Mouse (Mus musculus) lung, embryonic 14.5 days (tissue): Measurements from ENCODE around the gene Sgms1. TPM values are rescaled to one million over a fixed set of nuclear protein-coding genes. Genes with fewer than 3 reads are reported as not detected.
A peak's percentile ranks its signal among the peaks of the same experiment; 100 is the strongest.

Experiments used
- ATAC-seq: fragments of 200-750 bp; cut with Nextera tagmentation; 2 replicates; pipeline ENCODE4 v1.8.0; 2017; ENCODE audit warnings: mild to moderate bottlenecking, moderate TSS enrichment, moderate library complexity; ENCODE audit not compliant: insufficient read depth
- DNase-seq: peaks from one replicate; pipeline ENCODE4 v3.0.0-alpha.2; 2015
- H3K27ac ChIP-seq: fragments of 300-500 bp; sonication (generic); 2 replicates; pipeline ENCODE4 v1.5.1; 2014; ENCODE audit warnings: low read depth, mild to moderate bottlenecking, moderate library complexity
- H3K27me3 ChIP-seq: fragments of 300-500 bp; sonication (generic); 2 replicates; pipeline ENCODE4 v1.6.1; 2014; ENCODE audit warnings: low read length, control low read depth; ENCODE audit not compliant: insufficient read depth
- H3K36me3 ChIP-seq: fragments of 300-500 bp; sonication (generic); 2 replicates; pipeline ENCODE4 v1.6.1; 2014; ENCODE audit warnings: control low read depth; ENCODE audit not compliant: insufficient read depth
- H3K4me1 ChIP-seq: fragments of 300-500 bp; sonication (generic); 2 replicates; pipeline ENCODE4 v1.6.1; 2014; ENCODE audit warnings: antibody characterized with exemption, control low read depth; ENCODE audit not compliant: insufficient read depth
- H3K4me2 ChIP-seq: fragments of 300-500 bp; sonication (generic); 2 replicates; pipeline ENCODE4 v1.6.1; 2014; ENCODE audit warnings: mild to moderate bottlenecking
- H3K4me3 ChIP-seq: fragments of 300-500 bp; sonication (generic); 2 replicates; pipeline ENCODE4 v1.5.1; 2014; ENCODE audit warnings: low read depth, low read length
- H3K9ac ChIP-seq: fragments of 300-500 bp; sonication (generic); 2 replicates; pipeline ENCODE4 v1.6.1; 2014
- H3K9me3 ChIP-seq: fragments of 300-500 bp; sonication (generic); 2 replicates; pipeline ENCODE4 v1.6.1; 2016; ENCODE audit warnings: low read depth, low read length, control low read depth
- CTCF ChIP-seq: IDR thresholded peaks from 2 replicates; pipeline ENCODE4 v1.5.1; 2016; ENCODE audit warnings: antibody characterized with exemption, low read depth
- WGBS: fragments of 180-500 bp; shearing (Covaris S2); extraction: QIAGEN DNeasy Blood & Tissue Kit; methylation state at CpG from one replicate; pipeline ENCODE4 v1.1.7; 2014; 5-methylcytosine and 5-hydroxymethylcytosine counted together
- polyA plus RNA-seq: library from polyadenylated mRNA; unstranded; fragments of >200 nt; fragmentation: Nextera tagmentation; extraction: Ambion mirVana; gene quantifications from 2 replicates; pipeline ENCODE4 v1.2.1, GENCODE M21; 2014

The Sgms1 gene
- polyA plus RNA-seq, 1 experiment from 2014 or later, result 50.2 TPM

- ATAC-seq, result no peak
- no peaks in the 10 kb centered on the region for H3K27me3 ChIP-seq
- no peak overlapping the region for H3K4me2 ChIP-seq
- H3K4me3 ChIP-seq, result no peak overlapping the region
- peaks cover 9% of the 10 kb centered on the region for H3K4me1 ChIP-seq
- peak; percentile 31 for DNase-seq
- H3K9ac ChIP-seq, result no peak overlapping the region
- H3K36me3 ChIP-seq, result no peaks in the 10 kb centered on the region
- 47% methylated on average over 8 of the region's 8 CpGs for WGBS
- H3K27ac ChIP-seq, result peak overlapping the region; percentile 30; the same call in 1 of the 2 replicates
- no peak for TF ChIP-seq CTCF
- H3K9me3 ChIP-seq, result no peaks in the 10 kb centered on the region
Observed at GRCm38 (mm10) chr19:32254739-32255344, 134.7 kb downstream of the Sgms1 start.

- WGBS, result 68% methylated on average over 2 of the region's 2 CpGs
- no peak for ATAC-seq
- Histone ChIP-seq H3K4me1 (peaks cover 9% of the 10 kb centered on the region), H3K4me2 (no peak overlapping the region), H3K27ac (no peak overlapping the region), H3K9me3 (no peaks in the 10 kb centered on the region), H3K36me3 (no peaks in the 10 kb centered on the region), H3K9ac (no peak overlapping the region), H3K27me3 (no peaks in the 10 kb centered on the region), H3K4me3 (no peak overlapping the region)
- TF ChIP-seq CTCF, result no peak
- no peak for DNase-seq
Observed at GRCm38 (mm10) chr19:32254204-32254603, 135.3 kb downstream of the Sgms1 start.

GRCm38 (mm10) chr19:32252987-32253386 is 136.5 kb downstream of the Sgms1 start:
- Histone ChIP-seq H3K4me2 (no peak overlapping the region), H3K27me3 (no peaks in the 10 kb centered on the region), H3K27ac (no peak overlapping the region), H3K9me3 (no peaks in the 10 kb centered on the region), H3K4me3 (no peak overlapping the region), H3K4me1 (peaks cover 9% of the 10 kb centered on the region), H3K9ac (no peak overlapping the region), H3K36me3 (no peaks in the 10 kb centered on the region)
- DNase-seq, result no peak
- ATAC-seq, result no peak
- 72% methylated on average over 7 of the region's 7 CpGs for WGBS
- TF ChIP-seq CTCF, result no peak

- ATAC-seq (no peak), DNase-seq (no peak)
- Histone ChIP-seq H3K9ac (no peak overlapping the region), H3K4me1 (peaks cover 9% of the 10 kb centered on the region), H3K36me3 (no peaks in the 10 kb centered on the region), H3K4me2 (no peak overlapping the region), H3K27me3 (no peaks in the 10 kb centered on the region), H3K27ac (no peak overlapping the region), H3K4me3 (no peak overlapping the region), H3K9me3 (no peaks in the 10 kb centered on the region)
- no peak for TF ChIP-seq CTCF
- 54% methylated on average over 3 of the region's 3 CpGs for WGBS
Observed at GRCm38 (mm10) chr19:32252451-32252850, 137.1 kb downstream of the Sgms1 start.

GRCm38 (mm10) chr19:32249181-32250130 is 140.1 kb downstream of the Sgms1 start:
- ATAC-seq, result no peak
- H3K36me3 ChIP-seq, result no peaks in the 10 kb centered on the region
- no peaks in the 10 kb centered on the region for H3K27me3 ChIP-seq
- H3K9ac ChIP-seq, result no peak overlapping the region
- no peaks in the 10 kb centered on the region for H3K9me3 ChIP-seq
- no peak overlapping the region for H3K4me3 ChIP-seq
- no peak overlapping the region for H3K27ac ChIP-seq
- WGBS, result 85% methylated on average over 5 of the region's 5 CpGs
- no peak for TF ChIP-seq CTCF
- H3K4me2 ChIP-seq, result no peak overlapping the region
- no peaks in the 10 kb centered on the region for H3K4me1 ChIP-seq
- no peak for DNase-seq

- no peak overlapping the region for H3K4me2 ChIP-seq
- no peaks in the 10 kb centered on the region for H3K9me3 ChIP-seq
- no peaks in the 10 kb centered on the region for H3K27me3 ChIP-seq
- H3K9ac ChIP-seq, result no peak overlapping the region
- H3K4me3 ChIP-seq, result no peak overlapping the region
- ATAC-seq (no peak), DNase-seq (no peak)
- no peak for TF ChIP-seq CTCF
- H3K36me3 ChIP-seq, result no peaks in the 10 kb centered on the region
- no peak overlapping the region for H3K27ac ChIP-seq
- WGBS, result 59% methylated on average over 4 of the region's 4 CpGs
- H3K4me1 ChIP-seq, result no peaks in the 10 kb centered on the region
Observed at GRCm38 (mm10) chr19:32244881-32245280, 144.6 kb downstream of the Sgms1 start.

- Histone ChIP-seq H3K9ac (no peak overlapping the region), H3K4me3 (no peak overlapping the region), H3K4me2 (no peak overlapping the region), H3K36me3 (no peaks in the 10 kb centered on the region), H3K4me1 (no peaks in the 10 kb centered on the region), H3K27me3 (no peaks in the 10 kb centered on the region), H3K9me3 (no peaks in the 10 kb centered on the region), H3K27ac (no peak overlapping the region)
- ATAC-seq (no peak), DNase-seq (no peak)
- WGBS, result 95% methylated on average over 9 of the region's 9 CpGs
- TF ChIP-seq CTCF, result no peak
Observed at GRCm38 (mm10) chr19:32243246-32243645, 146.3 kb downstream of the Sgms1 start.
